Mouse (Mus musculus) large intestine, adult 2 months (tissue): ENCODE results near the gene Gm15319. TPM values are rescaled to one million over a fixed set of nuclear protein-coding genes. Genes with fewer than 3 reads are reported as not detected.
"Not testable (repeated sequence)": the region's sequence is repeated elsewhere in the genome, so short reads cannot be mapped to it uniquely, and the experiment has no call there.

Experiments used
- DNase-seq: peaks from one replicate; pipeline ENCODE4 v3.0.0-alpha.2; 2012; ENCODE audit warnings: low read depth, low spot score
- WGBS: fragments of 180-500 bp; shearing (Covaris S2); methylation state at CpG from one replicate; pipeline ENCODE4 v1.1.7; 2018; 5-methylcytosine and 5-hydroxymethylcytosine counted together
- polyA plus RNA-seq: library from polyadenylated mRNA; depleted of rRNA; stranded (reverse); fragments of >200 nt; gene quantifications from 2 replicates; pipeline ENCODE4 v1.2.3, GENCODE M21; 2012

Gene Gm15319
- polyA plus RNA-seq, 1 experiment = not detected

GRCm38 (mm10) chr8:20300042-20300441 is 63.0 kb downstream of the Gm15319 start:
- WGBS = 75% methylated on average over 4 of the region's 4 CpGs
- DNase-seq = not testable (repeated sequence)

GRCm38 (mm10) chr8:20297939-20298505 is 65.0 kb downstream of the Gm15319 start:
- not testable (repeated sequence) for DNase-seq
- WGBS = 78% methylated on average over 12 of the region's 13 CpGs

- DNase-seq = peak; percentile 51
- WGBS = 17% methylated on average over 72 of the region's 73 CpGs
Observed at GRCm38 (mm10) chr8:20296803-20297702, 66.0 kb downstream of the Gm15319 start.

GRCm38 (mm10) chr8:20295881-20296280 is 67.1 kb downstream of the Gm15319 start:
- not testable (repeated sequence) for DNase-seq
- WGBS = 67% methylated on average over 3 of the region's 4 CpGs

GRCm38 (mm10) chr8:20294826-20295225 is 68.2 kb downstream of the Gm15319 start:
- 81% methylated on average over 4 of the region's 4 CpGs for WGBS
- not testable (repeated sequence) for DNase-seq

- not testable (repeated sequence) for DNase-seq
Observed at GRCm38 (mm10) chr8:20293966-20294365, 69.0 kb downstream of the Gm15319 start.

GRCm38 (mm10) chr8:20290015-20290414 is 73.0 kb downstream of the Gm15319 start:
- WGBS = 74% methylated on average over 5 of the region's 8 CpGs
- not testable (repeated sequence) for DNase-seq

GRCm38 (mm10) chr8:20288878-20289277 is 74.1 kb downstream of the Gm15319 start:
- 79% methylated on average over 2 of the region's 3 CpGs for WGBS
- DNase-seq = not testable (repeated sequence)

- 85% methylated on average over 3 of the region's 3 CpGs for WGBS
- DNase-seq = not testable (repeated sequence)
Observed at GRCm38 (mm10) chr8:20287706-20288105, 75.3 kb downstream of the Gm15319 start.
